Mouse (Mus musculus): ENCODE measurements around the gene Btbd6. TPM values are rescaled to one million over a fixed set of nuclear protein-coding genes. Genes with fewer than 3 reads are reported as not detected.

The Btbd6 gene
- total and polyA plus RNA-seq, 2 experiments: 5.2 to 17.8 TPM

DNA sequence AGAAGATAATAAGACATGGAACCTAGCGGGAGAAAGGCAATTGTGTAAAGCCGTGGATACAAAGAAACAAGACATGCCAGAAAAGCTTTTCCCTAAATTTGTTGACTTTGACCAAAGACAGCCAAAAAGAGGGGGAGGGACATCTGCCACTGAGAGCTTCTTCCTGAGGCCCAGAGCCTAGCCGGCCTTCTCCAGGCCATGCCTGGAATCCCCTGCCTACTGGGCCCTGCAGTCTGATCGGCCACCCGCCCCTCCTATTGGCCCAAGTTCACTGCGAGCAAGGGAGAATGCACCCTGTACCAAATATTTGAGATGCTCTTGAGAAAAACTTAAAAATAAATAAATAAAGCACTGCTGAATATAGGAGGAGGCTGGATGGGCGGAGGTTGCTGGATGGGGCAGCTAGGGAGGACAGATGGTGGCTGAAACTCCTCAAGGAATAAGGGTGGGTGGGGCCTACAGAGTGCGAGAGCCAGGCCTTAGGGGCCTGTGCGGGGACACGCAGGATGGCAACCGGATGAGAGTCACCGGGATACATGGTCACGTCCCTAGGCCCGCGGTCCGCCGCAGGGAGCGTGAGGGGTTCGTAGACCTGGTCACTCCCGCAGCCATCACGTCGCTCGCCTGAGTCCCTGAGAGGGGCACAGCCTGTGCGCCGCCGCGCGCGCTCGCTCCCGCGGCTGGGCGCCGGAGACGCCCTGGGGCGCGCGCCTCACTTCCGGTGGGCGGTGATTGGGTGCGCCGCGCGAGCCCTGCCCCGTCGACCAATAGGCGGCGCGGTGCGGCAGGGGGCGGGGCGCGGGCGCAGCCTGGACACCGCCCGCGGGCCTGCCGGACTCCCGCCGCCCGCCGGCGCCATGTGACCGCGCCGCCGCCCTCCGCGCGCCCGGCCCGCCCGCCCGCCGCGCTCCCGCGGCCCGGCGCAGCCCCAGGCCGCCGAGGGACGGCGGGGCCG is 37.6 kb downstream of the Btbd6 start, which contains the start of gene Pacs2:
Gene Pacs2, plus strand, starts transcription at position 905 of the 955 bp plus-strand sequence.
- Histone ChIP-seq H3K4me3 (ENCODE audit: insufficient read depth, low read depth, low read length) (peak within 1 kb of the TSS; percentile 80), H3K4me1 (ENCODE audit: control insufficient read depth, insufficient read depth, low read length) (peaks cover 11% of the 10 kb centered on the region), H3K36me3 (ENCODE audit: control insufficient read depth, insufficient read depth, low read length) (no peaks in the 10 kb centered on the region), H3K27me3 (ENCODE audit: control insufficient read depth, insufficient read depth, low read length) (no peaks in the 10 kb centered on the region), H3K27ac (replicated peaks; ENCODE audit: insufficient read depth, low read depth, low read length) (peak within 1 kb of the TSS; percentile 81), H3K9ac (ENCODE audit: low read depth, low read length) (peak within 1 kb of the TSS; percentile 92), H3K79me2 (ENCODE audit: control insufficient read depth, insufficient read depth, low read length) (peaks cover 18% of the 10 kb centered on the region; the same call in 1 of the 2 replicates)
- TF ChIP-seq CTCF (IDR thresholded peaks at IDR 0.05; ENCODE audit: low read depth, low read length): no peak
- peak; percentile 81 for TF ChIP-seq POLR2A (IDR thresholded peaks at IDR 0.05; ENCODE audit: extremely low read depth, insufficient read depth, low read length)
- DNase-seq (ENCODE audit: extremely low read depth, low read depth, low spot score): peak; percentile 51
- WGBS: 7% methylated on average over 85 of the region's 85 CpGs

GRCm38 (mm10) chr12:113014561-113015556 is 38.6 kb downstream of the Btbd6 start:
- Histone ChIP-seq H3K36me3 (ENCODE audit: control insufficient read depth, insufficient read depth, low read length) (no peaks in the 10 kb centered on the region), H3K4me3 (ENCODE audit: insufficient read depth, low read depth, low read length) (peak overlapping the region; percentile 80), H3K79me2 (ENCODE audit: control insufficient read depth, insufficient read depth, low read length) (peaks cover 19% of the 10 kb centered on the region; the same call in 1 of the 2 replicates), H3K27ac (replicated peaks; ENCODE audit: insufficient read depth, low read depth, low read length) (peak overlapping the region; percentile 81), H3K9ac (ENCODE audit: low read depth, low read length) (peak overlapping the region; percentile 92), H3K4me1 (ENCODE audit: control insufficient read depth, insufficient read depth, low read length) (peaks cover 11% of the 10 kb centered on the region), H3K27me3 (ENCODE audit: control insufficient read depth, insufficient read depth, low read length) (no peaks in the 10 kb centered on the region)
- TF ChIP-seq CTCF (IDR thresholded peaks at IDR 0.05; ENCODE audit: low read depth, low read length) (no peak), POLR2A (IDR thresholded peaks at IDR 0.05; ENCODE audit: extremely low read depth, insufficient read depth, low read length) (0 out of 2 replicates have a peak, but pooled peaks have one; percentile 21)
- WGBS: 3% methylated on average over 64 of the region's 64 CpGs
- DNase-seq (ENCODE audit: extremely low read depth, low read depth, low spot score): peak; percentile 33

- TF ChIP-seq CTCF (IDR thresholded peaks at IDR 0.05; ENCODE audit: low read depth, low read length) (no peak), POLR2A (IDR thresholded peaks at IDR 0.05; ENCODE audit: extremely low read depth, insufficient read depth, low read length) (no peak)
- WGBS: 40% methylated on average over 4 of the region's 4 CpGs
- H3K79me2 ChIP-seq (ENCODE audit: control insufficient read depth, insufficient read depth, low read length): peaks cover 19% of the 10 kb centered on the region; the same call in 1 of the 2 replicates
- H3K4me3 ChIP-seq (ENCODE audit: insufficient read depth, low read depth, low read length): no peak overlapping the region
- H3K9ac ChIP-seq (ENCODE audit: low read depth, low read length): no peak overlapping the region
- H3K4me1 ChIP-seq (ENCODE audit: control insufficient read depth, insufficient read depth, low read length): peaks cover 11% of the 10 kb centered on the region
- H3K27me3 ChIP-seq (ENCODE audit: control insufficient read depth, insufficient read depth, low read length): no peaks in the 10 kb centered on the region
- no peaks in the 10 kb centered on the region for H3K36me3 ChIP-seq (ENCODE audit: control insufficient read depth, insufficient read depth, low read length)
- DNase-seq (ENCODE audit: extremely low read depth, low read depth, low spot score): peak; percentile 59
- no peak overlapping the region for H3K27ac ChIP-seq (replicated peaks; ENCODE audit: insufficient read depth, low read depth, low read length)
Measured at GRCm38 (mm10) chr12:113015956-113016355, 39.7 kb downstream of the Btbd6 start.

DNA sequence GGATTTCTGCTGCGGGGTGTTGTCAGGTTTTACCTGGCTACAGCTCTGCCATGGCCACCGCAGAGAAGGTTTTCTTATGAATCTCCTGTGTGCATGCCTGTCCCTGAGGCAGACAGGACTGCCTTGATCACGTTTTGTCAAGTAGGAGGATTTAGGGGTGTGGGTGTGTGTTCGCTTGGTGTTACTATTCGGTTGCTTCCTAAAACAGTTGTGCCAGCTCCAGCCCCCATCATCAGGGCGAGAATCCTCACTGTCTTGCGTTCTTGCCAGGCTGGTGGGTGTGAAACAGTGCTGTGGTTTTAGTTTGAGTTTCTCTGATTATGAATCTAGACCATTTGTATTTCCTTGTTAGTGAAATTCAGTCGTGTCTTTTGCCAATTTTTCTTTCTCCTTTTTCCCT is 40.7 kb downstream of the Btbd6 start:
- 79% methylated on average over 8 of the region's 8 CpGs for WGBS
- Histone ChIP-seq H3K36me3 (ENCODE audit: control insufficient read depth, insufficient read depth, low read length) (no peaks in the 10 kb centered on the region), H3K4me1 (ENCODE audit: control insufficient read depth, insufficient read depth, low read length) (peaks cover 11% of the 10 kb centered on the region), H3K79me2 (ENCODE audit: control insufficient read depth, insufficient read depth, low read length) (peaks cover 19% of the 10 kb centered on the region; the same call in 1 of the 2 replicates), H3K4me3 (ENCODE audit: insufficient read depth, low read depth, low read length) (no peak overlapping the region), H3K27ac (replicated peaks; ENCODE audit: insufficient read depth, low read depth, low read length) (no peak overlapping the region), H3K9ac (ENCODE audit: low read depth, low read length) (no peak overlapping the region), H3K27me3 (ENCODE audit: control insufficient read depth, insufficient read depth, low read length) (no peaks in the 10 kb centered on the region)
- TF ChIP-seq CTCF (IDR thresholded peaks at IDR 0.05; ENCODE audit: low read depth, low read length) (no peak), POLR2A (IDR thresholded peaks at IDR 0.05; ENCODE audit: extremely low read depth, insufficient read depth, low read length) (no peak)
- DNase-seq (ENCODE audit: extremely low read depth, low read depth, low spot score): no peak

GRCm38 (mm10) chr12:113017429-113017984 is 41.2 kb downstream of the Btbd6 start:
- Histone ChIP-seq H3K4me1 (ENCODE audit: control insufficient read depth, insufficient read depth, low read length) (peaks cover 11% of the 10 kb centered on the region), H3K4me3 (ENCODE audit: insufficient read depth, low read depth, low read length) (no peak overlapping the region), H3K27me3 (ENCODE audit: control insufficient read depth, insufficient read depth, low read length) (no peaks in the 10 kb centered on the region), H3K36me3 (ENCODE audit: control insufficient read depth, insufficient read depth, low read length) (no peaks in the 10 kb centered on the region), H3K9ac (ENCODE audit: low read depth, low read length) (no peak overlapping the region), H3K27ac (replicated peaks; ENCODE audit: insufficient read depth, low read depth, low read length) (no peak overlapping the region), H3K79me2 (ENCODE audit: control insufficient read depth, insufficient read depth, low read length) (peaks cover 19% of the 10 kb centered on the region; the same call in 1 of the 2 replicates)
- WGBS: 67% methylated on average over 9 of the region's 9 CpGs
- TF ChIP-seq POLR2A (IDR thresholded peaks at IDR 0.05; ENCODE audit: extremely low read depth, insufficient read depth, low read length) (no peak), CTCF (IDR thresholded peaks at IDR 0.05; ENCODE audit: low read depth, low read length) (no peak)
- no peak for DNase-seq (ENCODE audit: extremely low read depth, low read depth, low spot score)
